Mouse (Mus musculus): ENCODE measurements around the gene Olfr480.

The Olfr480 gene

DNA sequence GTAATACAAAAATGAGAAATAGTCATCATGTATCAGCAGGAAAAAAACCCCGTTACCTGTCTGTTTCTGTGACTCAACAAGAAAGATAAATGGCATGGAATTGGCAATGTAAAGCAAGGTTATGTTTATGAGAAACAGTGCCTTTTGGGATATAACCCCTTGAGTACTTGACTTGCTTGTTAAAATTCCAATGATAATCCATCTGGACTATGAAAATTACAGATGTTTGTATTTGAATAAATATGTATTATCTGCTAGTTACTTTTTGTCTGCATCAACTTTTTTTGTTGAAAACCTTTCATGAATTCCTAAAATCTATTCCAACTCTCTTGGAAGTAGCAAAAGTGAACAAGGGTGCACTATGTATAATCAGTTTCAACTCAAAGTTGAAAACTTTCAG lies at the start of gene Olfr480:
Gene Olfr480, minus strand, starts transcription at position 101 of the 400 bp plus-strand sequence.
- no peak for DNase-seq

DNA sequence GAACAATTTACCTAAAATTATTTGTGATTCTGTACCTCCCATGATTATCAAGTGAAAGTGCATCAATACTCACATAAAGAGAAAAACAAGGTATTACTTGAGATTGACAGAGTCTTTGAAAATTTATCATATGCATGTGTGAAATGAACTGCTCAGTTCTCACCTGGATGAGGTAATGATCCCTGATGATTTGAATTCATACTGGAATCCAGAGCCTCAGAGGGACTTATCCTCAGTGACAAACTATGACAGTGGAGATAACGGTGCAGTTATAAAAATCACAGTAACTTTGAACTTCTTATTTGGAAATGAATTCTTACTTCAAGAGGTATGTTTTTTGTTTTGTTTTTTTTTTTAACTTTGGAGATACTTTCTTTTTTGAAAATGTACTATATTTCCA lies 33.4 kb upstream of the Olfr480 start, which contains the start of gene Olfr483:
Gene Olfr483, plus strand, starts transcription at position 301 of the 400 bp plus-strand sequence.
- DNase-seq = no peak

DNA sequence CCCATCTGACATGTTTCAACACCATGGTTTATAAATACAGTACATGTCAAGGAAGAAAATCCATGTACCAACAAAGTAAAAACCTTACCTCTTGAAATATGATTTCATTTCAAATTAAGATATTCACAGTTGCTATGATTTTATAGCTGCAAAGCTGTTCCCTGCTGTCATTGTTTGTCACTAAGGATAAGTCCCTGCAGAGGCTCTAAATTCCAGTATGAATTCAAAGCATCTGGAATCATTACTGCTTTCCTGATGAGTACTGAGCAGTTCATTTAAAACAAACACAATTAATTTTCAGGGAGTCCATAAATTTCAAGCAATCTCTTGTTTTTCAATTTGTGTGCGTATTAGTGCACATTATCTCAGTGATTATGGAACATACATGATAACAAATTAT lies 30.3 kb upstream of the Olfr480 start, which contains the start of gene Olfr482:
Gene Olfr482, minus strand, starts transcription at position 101 of the 400 bp plus-strand sequence.
- no peak for DNase-seq

DNA sequence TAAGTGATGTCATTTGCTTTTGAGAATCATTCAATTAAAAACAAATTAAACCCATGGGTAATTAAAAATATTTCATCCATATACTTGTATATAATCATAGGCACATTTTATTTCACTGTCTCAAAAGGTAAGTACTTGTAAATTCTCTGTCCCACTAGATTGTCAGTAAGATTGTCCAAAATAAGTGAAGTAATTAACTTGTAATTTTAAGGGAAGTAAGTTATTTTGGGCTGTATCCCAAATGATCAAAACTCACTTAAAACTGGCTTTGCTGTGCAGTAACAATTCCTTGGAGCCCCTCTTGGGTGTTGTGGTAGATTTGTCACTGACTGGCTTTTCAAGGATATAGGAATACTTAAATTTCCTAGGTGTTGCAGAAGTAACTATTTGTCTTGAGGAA lies 12.4 kb upstream of the Olfr480 start, which contains the start of gene Olfr481:
Gene Olfr481, plus strand, starts transcription at position 301 of the 400 bp plus-strand sequence.
- no peak for DNase-seq

DNA sequence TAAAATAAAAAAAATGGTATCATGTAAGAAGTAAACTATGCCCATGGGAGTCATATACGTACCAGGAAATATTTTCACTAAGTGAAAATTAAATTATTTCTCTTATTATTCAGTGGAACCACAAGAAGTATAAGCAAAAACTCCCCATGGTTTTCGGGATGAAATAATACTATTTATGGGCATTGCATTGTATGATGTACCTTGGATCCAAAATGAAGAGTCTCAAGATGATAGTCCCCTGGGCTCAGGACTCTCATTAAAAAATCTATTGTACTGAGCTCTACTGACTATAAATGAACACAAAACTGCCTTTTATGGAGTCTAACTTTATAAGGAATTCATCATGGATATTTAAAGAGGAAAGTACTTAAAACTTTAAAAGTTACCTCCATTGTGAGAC lies 16.8 kb downstream of the Olfr480 start, which contains the start of gene Olfr479:
Gene Olfr479, plus strand, starts transcription at position 301 of the 400 bp plus-strand sequence.
- DNase-seq = no peak

DNA sequence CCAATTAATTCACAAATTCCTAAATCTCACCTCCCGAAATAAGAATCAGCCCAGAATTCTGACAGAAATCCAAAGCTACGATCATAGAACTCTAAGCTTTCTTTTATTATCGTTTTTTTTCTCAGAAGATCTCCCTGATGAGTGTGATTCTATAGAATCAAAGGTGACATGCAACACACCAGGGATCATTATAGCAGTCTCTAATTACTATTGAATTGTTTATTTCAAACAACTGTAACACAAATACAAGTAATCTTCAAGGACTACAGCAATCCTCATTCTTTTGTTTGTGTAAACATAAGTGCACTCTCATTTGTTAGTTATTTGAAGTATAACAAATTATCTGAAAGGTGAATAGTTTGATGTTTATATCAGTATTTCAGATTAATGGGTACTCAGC lies 33.3 kb downstream of the Olfr480 start, which contains the start of gene Olfr478:
Gene Olfr478, minus strand, starts transcription at position 101 of the 400 bp plus-strand sequence.
- DNase-seq = no peak
